Mouse (Mus musculus) layer of hippocampus, adult 9-11 months (tissue): ENCODE results near the gene Erlec1.

Source experiments
- DNase-seq: peaks from one replicate; pipeline ENCODE4 v3.0.0; 2022

Erlec1 gene

GRCm38 (mm10) chr11:30954279-30954725 lies at the start of gene Erlec1:
Gene Erlec1 (minus strand): TSS chr11:30954335.
- DNase-seq: peak; percentile 92

- DNase-seq: no peak
These were observed 47.2 kb upstream of the Erlec1 start for GRCm38 (mm10) chr11:31001169-31001908.

GRCm38 (mm10) chr11:31000028-31000427 lies 45.9 kb upstream of the Erlec1 start:
- no peak for DNase-seq

- no peak for DNase-seq
These were observed 44.6 kb upstream of the Erlec1 start for GRCm38 (mm10) chr11:30998704-30999103.

GRCm38 (mm10) chr11:30998199-30998598 lies 44.1 kb upstream of the Erlec1 start:
- DNase-seq: no peak

- no peak for DNase-seq
These were observed 42.5 kb upstream of the Erlec1 start for GRCm38 (mm10) chr11:30996670-30997069.

- DNase-seq: no peak
These were observed 32.5 kb upstream of the Erlec1 start for GRCm38 (mm10) chr11:30986625-30987017.

GRCm38 (mm10) chr11:30985877-30986624 lies 31.9 kb upstream of the Erlec1 start, which contains the start of gene Chac2:
Gene Chac2 (minus strand): TSS chr11:30986350.
- DNase-seq: peak; percentile 89

GRCm38 (mm10) chr11:30985237-30985636 lies 31.1 kb upstream of the Erlec1 start:
- no peak for DNase-seq

GRCm38 (mm10) chr11:30953469-30954154 lies 523 bp downstream of the Erlec1 start:
- peak; percentile 27 for DNase-seq

GRCm38 (mm10) chr11:30952829-30953228 lies 1.3 kb downstream of the Erlec1 start:
- DNase-seq: no peak

- peak; percentile 15 for DNase-seq
These were observed 10.6 kb downstream of the Erlec1 start for GRCm38 (mm10) chr11:30943522-30943921.

GRCm38 (mm10) chr11:30928498-30928897 lies 25.6 kb downstream of the Erlec1 start:
- DNase-seq: peak; percentile 29

- no peak for DNase-seq
These were observed 26.1 kb downstream of the Erlec1 start for GRCm38 (mm10) chr11:30928079-30928478.

GRCm38 (mm10) chr11:30923283-30923682 lies 30.9 kb downstream of the Erlec1 start:
- DNase-seq: no peak

GRCm38 (mm10) chr11:30920641-30921040 lies 33.5 kb downstream of the Erlec1 start:
- no peak for DNase-seq

- no peak for DNase-seq
These were observed 41.8 kb downstream of the Erlec1 start for GRCm38 (mm10) chr11:30912311-30912710.

GRCm38 (mm10) chr11:30899312-30899711 lies 54.8 kb downstream of the Erlec1 start:
- DNase-seq: no peak

GRCm38 (mm10) chr11:30896201-30896600 lies 57.9 kb downstream of the Erlec1 start:
- no peak for DNase-seq

GRCm38 (mm10) chr11:30888153-30888552 lies 66.0 kb downstream of the Erlec1 start:
- DNase-seq: no peak

GRCm38 (mm10) chr11:30885171-30885871 lies 68.8 kb downstream of the Erlec1 start, which contains the start of the genes Gpr75 and Asb3:
Gene Gpr75 (plus strand): TSS chr11:30885358.
Gene Asb3 (plus strand): TSS chr11:30885416.
- peak; percentile 69 for DNase-seq
